ENCODE assay signal across 8 mouse cellular contexts in genomic region chr9:123478586-123479195, GRCm38 (mm10). TPM values are rescaled to one million over a fixed set of nuclear protein-coding genes. Genes with fewer than 3 reads are reported as not detected.
DNase-seq lines count a peak whose midpoint lies in the region; ATAC-seq and TF ChIP-seq lines count a peak whose summit lies in the region.

Limd1 (plus strand) TSS chr9:123478706.

- peak within 1 kb of the TSS; percentile 97 for H3K4me2 ChIP-seq in intestine, embryonic 14.5 days (ENCODE audit: low read length)
- peak within 1 kb of the TSS; percentile 79 for H3K4me2 ChIP-seq in limb, embryonic 14.5 days (replicated peaks; ENCODE audit: low read depth, low read length, severe bottlenecking)
- peak within 1 kb of the TSS; percentile 64 for H3K4me2 ChIP-seq in midbrain, embryonic 14.5 days (ENCODE audit: low read length)

- no peaks in the 10 kb centered on the region for H3K4me1 ChIP-seq in cortical plate, adult 2 months (ENCODE audit: control insufficient read depth, insufficient read depth, low read length)
- H3K4me1 ChIP-seq in intestine, embryonic 14.5 days (replicated peaks; ENCODE audit: control insufficient read depth, insufficient read depth, low read length) = peaks cover 48% of the 10 kb centered on the region
- H3K4me1 ChIP-seq in limb, embryonic 14.5 days (ENCODE audit: control insufficient read depth, insufficient read depth, low read length) = peaks cover 49% of the 10 kb centered on the region
- peaks cover 25% of the 10 kb centered on the region for H3K4me1 ChIP-seq in midbrain, embryonic 14.5 days (ENCODE audit: control insufficient read depth, insufficient read depth, low read length)

- H3K27me3 ChIP-seq in intestine, embryonic 14.5 days (replicated peaks; ENCODE audit: control insufficient read depth, insufficient read depth, low read length) = no peaks in the 10 kb centered on the region
- H3K27me3 ChIP-seq in limb, embryonic 14.5 days (ENCODE audit: control insufficient read depth, insufficient read depth, low read length) = no peaks in the 10 kb centered on the region
- no peaks in the 10 kb centered on the region for H3K27me3 ChIP-seq in midbrain, embryonic 14.5 days (ENCODE audit: control insufficient read depth, insufficient read depth, low read length)

- H3K4me3 ChIP-seq in cortical plate, adult 2 months (ENCODE audit: insufficient read depth, low read length) = peak within 1 kb of the TSS; percentile 39
- H3K4me3 ChIP-seq in intestine, embryonic 14.5 days (ENCODE audit: low read depth, low read length) = peak within 1 kb of the TSS; percentile 83
- H3K4me3 ChIP-seq in limb, embryonic 14.5 days (replicated peaks; ENCODE audit: low read length) = peak within 1 kb of the TSS; percentile 71
- peak within 1 kb of the TSS; percentile 53 for H3K4me3 ChIP-seq in midbrain, embryonic 14.5 days (replicated peaks; ENCODE audit: low read depth, low read length)

- TF ChIP-seq CTCF in cortical plate, adult 2 months (IDR thresholded peaks at IDR 0.05; ENCODE audit: extremely low read depth, insufficient read depth, low read length) = no peak

- WGBS in intestine, embryonic 14.5 days = under 1% methylated on average over 39 of the region's 57 CpGs
- WGBS in limb, embryonic 14.5 days = under 1% methylated on average over 34 of the region's 57 CpGs
- under 1% methylated on average over 46 of the region's 57 CpGs for WGBS in midbrain, embryonic 14.5 days

- TF ChIP-seq POLR2A in cortical plate, adult 2 months (IDR thresholded peaks at IDR 0.05; ENCODE audit: extremely low read depth, insufficient read depth, low read length) = no peak
- TF ChIP-seq POLR2A in limb, embryonic 14.5 days (IDR thresholded peaks at IDR 0.05; ENCODE audit: borderline replicate concordance, extremely low read depth, insufficient read depth, insufficient read length) = 0 out of 2 replicates have a peak, but pooled peaks have one; percentile 57

- DNase-seq in frontal cortex, postnatal 14 days (ENCODE audit: low spot score in 2 of 2) = no peak
- DNase-seq in gastrocnemius, postnatal 4 days (ENCODE audit: low spot score in 2 of 2) = peak; percentile 54 to 77
- DNase-seq in intestine, embryonic 14.5 days (ENCODE audit: low spot score) = peak; percentile 86
- peak; percentile 34 for DNase-seq in limb, embryonic 14.5 days (ENCODE audit: low spot score)
- DNase-seq in midbrain, embryonic 14.5 days = peak; percentile 77
- peak; percentile 47 to 63 for DNase-seq in spleen, postnatal 14 days (ENCODE audit: low spot score in 2 of 2)

- H3K9ac ChIP-seq in intestine, embryonic 14.5 days (ENCODE audit: low read length) = peak within 1 kb of the TSS; percentile 75
- H3K9ac ChIP-seq in limb, embryonic 14.5 days (ENCODE audit: low read depth, low read length, severe bottlenecking) = peak within 1 kb of the TSS; percentile 74
- H3K9ac ChIP-seq in midbrain, embryonic 14.5 days (replicated peaks; ENCODE audit: low read length) = peak within 1 kb of the TSS; percentile 55

- ATAC-seq in frontal cortex, adult (ENCODE audit: low TSS enrichment) = peak; percentile 53
- ATAC-seq in intestine, embryonic 14.5 days (replicated peaks; ENCODE audit: low FRiP score, low TSS enrichment, low read depth) = peak; percentile 88
- peak; percentile 89 for ATAC-seq in limb, embryonic 14.5 days (ENCODE audit: low FRiP score, low read depth)
- peak; percentile 83 for ATAC-seq in midbrain, embryonic 14.5 days (ENCODE audit: low FRiP score, low TSS enrichment)

- no peak within 1 kb of the TSS for H3K27ac ChIP-seq in cortical plate, adult 2 months (ENCODE audit: insufficient read depth, low read length)
- peak within 1 kb of the TSS; percentile 86 for H3K27ac ChIP-seq in intestine, embryonic 14.5 days (ENCODE audit: low read depth)
- peak within 1 kb of the TSS; percentile 76 for H3K27ac ChIP-seq in limb, embryonic 14.5 days (replicated peaks; ENCODE audit: low read depth, low read length)
- no peak within 1 kb of the TSS for H3K27ac ChIP-seq in midbrain, embryonic 14.5 days (replicated peaks; ENCODE audit: low read depth, low read length)

- H3K36me3 ChIP-seq in intestine, embryonic 14.5 days (ENCODE audit: control insufficient read depth, insufficient read depth, low read length) = peaks cover 19% of the 10 kb centered on the region; the same call in 1 of the 2 replicates
- peaks cover 13% of the 10 kb centered on the region for H3K36me3 ChIP-seq in limb, embryonic 14.5 days (ENCODE audit: control insufficient read depth, insufficient read depth, low read length)
- H3K36me3 ChIP-seq in midbrain, embryonic 14.5 days (ENCODE audit: control insufficient read depth, insufficient read depth, low read length) = no peaks in the 10 kb centered on the region

- no peaks in the 10 kb centered on the region for H3K9me3 ChIP-seq in intestine, embryonic 14.5 days (ENCODE audit: control insufficient read depth, low read length)
- no peaks in the 10 kb centered on the region for H3K9me3 ChIP-seq in limb, embryonic 14.5 days (ENCODE audit: control insufficient read depth, low read length)
- no peaks in the 10 kb centered on the region for H3K9me3 ChIP-seq in midbrain, embryonic 14.5 days (ENCODE audit: control insufficient read depth, low read length)

RNA-seq across cellular contexts. Expression of gene Limd1, which starts in this region (rescaled TPM):
- polyA plus RNA-seq in cortical plate, adult 2 months (2012; rRNA removed) = 8.0 and 9.0 TPM in 2 replicates
- 10 to 100 TPM; 49.4 to 58.0 TPM for total RNA-seq in gastrocnemius, postnatal 4 days (2021)
- polyA plus RNA-seq in intestine, embryonic 14.5 days (2014; fragmentation: Nextera tagmentation; extraction: Ambion mirVana) = 62.1 and 67.1 TPM in 2 replicates
- polyA plus RNA-seq in limb, embryonic 14.5 days (2012; rRNA removed) = 32.5 and 41.1 TPM in 2 replicates
- 58.4 and 63.1 TPM in 2 replicates for polyA plus RNA-seq in limb, embryonic 14.5 days (2014; fragmentation: Nextera tagmentation; extraction: Ambion mirVana)
- 11.8 and 16.4 TPM in 2 replicates for polyA plus RNA-seq in midbrain, embryonic 14.5 days (2014; fragmentation: Nextera tagmentation; extraction: Ambion mirVana)

Comparison
In these comparisons a context has a peak if more than half of its experiments do, and no peak if none do; other contexts are left out.
1. DNase-seq: peak in gastrocnemius, postnatal 4 days (2 of 2), intestine, embryonic 14.5 days (single experiment), limb, embryonic 14.5 days (single experiment), midbrain, embryonic 14.5 days (single experiment) and spleen, postnatal 14 days (2 of 2); none in frontal cortex, postnatal 14 days (0 of 2).
2. H3K27ac ChIP-seq: peak in intestine, embryonic 14.5 days (single experiment) and limb, embryonic 14.5 days (single experiment); none in cortical plate, adult 2 months (single experiment) and midbrain, embryonic 14.5 days (single experiment).
3. Peak in every context shown above with its lines, with median percentiles within 50 percentile points of each other: ATAC-seq, H3K4me3 ChIP-seq, H3K4me2 ChIP-seq and H3K9ac ChIP-seq.